Mouse (Mus musculus): Measurements from ENCODE around the gene Rdh1. TPM values are rescaled to one million over a fixed set of nuclear protein-coding genes. Genes with fewer than 3 reads are reported as not detected.
A peak's percentile ranks its signal among the peaks of the same experiment; 100 is the strongest.

Rdh1 gene
- polyA plus RNA-seq, 1 experiment from 2014 or later = 0.12 TPM

DNA sequence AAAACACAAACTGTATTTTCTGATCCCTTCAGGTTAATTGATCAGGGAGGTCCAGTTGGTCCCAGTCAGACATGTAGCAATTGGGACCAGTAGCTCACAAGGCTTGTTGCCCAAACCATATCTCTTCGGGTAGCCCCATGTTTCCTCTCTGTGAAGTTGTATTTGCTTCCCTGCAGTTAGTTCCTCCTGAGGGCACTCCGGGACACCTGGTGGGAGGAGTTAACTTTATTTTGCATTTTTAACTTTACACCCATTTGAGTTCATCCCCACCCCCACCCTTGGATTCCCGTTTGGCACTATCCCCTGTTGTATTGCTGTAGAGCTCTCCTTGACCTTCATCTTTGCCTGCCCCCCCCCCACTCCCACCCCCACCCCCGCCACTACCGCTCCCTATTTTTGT is 13.6 kb upstream of the Rdh1 start:
- H3K27ac ChIP-seq (ENCODE audit: low read depth, low read length) = no peak overlapping the region
- no peak overlapping the region for H3K9ac ChIP-seq (ENCODE audit: low read depth, low read length)
- H3K9me3 ChIP-seq (ENCODE audit: control insufficient read depth) = no peaks in the 10 kb centered on the region
- WGBS = 75% methylated on average over 5 of the region's 5 CpGs
- no peak for TF ChIP-seq CTCF (IDR thresholded peaks at IDR 0.05; ENCODE audit: low read depth)
- no peak overlapping the region for H3K4me3 ChIP-seq (ENCODE audit: low read depth, low read length)
- H3K27me3 ChIP-seq (replicated peaks; ENCODE audit: control insufficient read depth, insufficient read depth, low read length) = no peaks in the 10 kb centered on the region
- H3K4me2 ChIP-seq (replicated peaks; ENCODE audit: low read depth) = no peak overlapping the region
- H3K4me1 ChIP-seq (replicated peaks; ENCODE audit: control insufficient read depth, insufficient read depth, low read length) = 0 out of 2 replicates have a peak, but pooled peaks cover 8% of the 10 kb centered on the region
- peaks cover 58% of the 10 kb centered on the region for H3K36me3 ChIP-seq (ENCODE audit: control insufficient read depth, insufficient read depth)
- ATAC-seq = no peak

DNA sequence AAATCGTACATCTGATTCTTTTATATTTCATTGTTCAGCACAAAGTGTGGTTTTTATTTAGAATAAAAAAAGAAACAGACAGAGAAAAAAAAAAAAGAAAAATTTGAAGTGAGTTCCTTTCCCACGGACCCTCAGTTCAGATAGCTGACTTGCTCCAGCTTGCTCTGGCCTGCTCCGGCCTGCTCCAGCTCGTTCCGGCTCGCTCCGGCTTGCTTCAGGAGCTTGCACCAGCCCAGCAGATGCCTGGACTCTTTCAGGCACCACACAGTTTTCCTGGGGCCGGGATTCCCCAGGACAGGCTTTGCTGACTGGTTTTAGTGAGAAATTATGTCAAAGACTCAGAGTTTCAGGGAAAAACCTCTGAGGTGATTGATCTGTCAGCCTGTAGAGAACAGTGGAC is 12.3 kb upstream of the Rdh1 start:
- no peaks in the 10 kb centered on the region for H3K9me3 ChIP-seq (ENCODE audit: control insufficient read depth)
- H3K27ac ChIP-seq (ENCODE audit: low read depth, low read length) = no peak overlapping the region
- 91% methylated on average over 8 of the region's 8 CpGs for WGBS
- peaks cover 46% of the 10 kb centered on the region for H3K36me3 ChIP-seq (ENCODE audit: control insufficient read depth, insufficient read depth)
- no peaks in the 10 kb centered on the region for H3K27me3 ChIP-seq (replicated peaks; ENCODE audit: control insufficient read depth, insufficient read depth, low read length)
- H3K4me3 ChIP-seq (ENCODE audit: low read depth, low read length) = no peak overlapping the region
- H3K4me2 ChIP-seq (replicated peaks; ENCODE audit: low read depth) = no peak overlapping the region
- 0 out of 2 replicates have a peak, but pooled peaks cover 8% of the 10 kb centered on the region for H3K4me1 ChIP-seq (replicated peaks; ENCODE audit: control insufficient read depth, insufficient read depth, low read length)
- ATAC-seq = no peak
- no peak overlapping the region for H3K9ac ChIP-seq (ENCODE audit: low read depth, low read length)
- TF ChIP-seq CTCF (IDR thresholded peaks at IDR 0.05; ENCODE audit: low read depth) = no peak

DNA sequence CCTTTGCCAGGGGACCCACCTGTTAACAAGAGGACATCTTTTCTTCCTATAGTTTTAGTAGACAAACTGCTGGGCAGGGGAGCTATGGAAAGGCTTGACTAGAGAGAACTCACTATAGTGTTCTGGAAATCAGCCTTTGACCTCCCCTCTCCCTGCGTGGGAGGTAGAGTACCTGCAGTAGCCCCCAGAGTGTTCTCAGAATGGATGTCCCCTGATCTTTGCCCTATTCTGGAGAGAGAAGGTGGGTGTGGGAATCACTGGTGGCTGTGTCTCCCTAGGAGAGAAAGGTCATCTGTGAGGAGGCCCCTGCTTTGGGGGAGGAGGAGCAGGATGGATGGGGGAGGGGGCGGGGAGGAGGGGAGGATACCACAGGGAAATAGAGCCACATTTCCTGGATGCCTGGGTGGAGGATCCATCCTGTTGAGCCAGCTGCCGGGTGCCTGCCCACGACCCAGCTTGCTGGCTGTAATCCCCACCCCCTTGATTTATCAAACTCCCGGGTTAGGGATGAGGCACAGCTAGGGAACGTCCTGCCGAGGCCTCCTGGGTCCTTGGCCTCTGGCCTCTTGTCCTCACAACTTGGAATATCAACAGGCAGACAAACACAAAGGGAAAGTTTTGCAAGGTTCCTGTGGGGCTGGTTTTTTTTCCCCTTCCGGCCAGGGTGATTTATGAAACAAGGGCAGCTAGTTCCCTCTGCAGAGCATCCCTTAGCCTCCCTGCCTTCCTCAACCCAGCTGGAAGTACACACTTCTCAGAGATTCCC is 10.5 kb upstream of the Rdh1 start:
- H3K27ac ChIP-seq (ENCODE audit: low read depth, low read length) = no peak overlapping the region
- H3K4me1 ChIP-seq (replicated peaks; ENCODE audit: control insufficient read depth, insufficient read depth, low read length) = 0 out of 2 replicates have a peak, but pooled peaks cover 8% of the 10 kb centered on the region
- WGBS = 11% methylated on average over 8 of the region's 8 CpGs
- ATAC-seq = 0 out of 2 replicates have a peak, but pooled peaks have one; percentile 4
- no peak overlapping the region for H3K4me2 ChIP-seq (replicated peaks; ENCODE audit: low read depth)
- H3K9ac ChIP-seq (ENCODE audit: low read depth, low read length) = no peak overlapping the region
- no peaks in the 10 kb centered on the region for H3K9me3 ChIP-seq (ENCODE audit: control insufficient read depth)
- TF ChIP-seq CTCF (IDR thresholded peaks at IDR 0.05; ENCODE audit: low read depth) = no peak
- no peaks in the 10 kb centered on the region for H3K27me3 ChIP-seq (replicated peaks; ENCODE audit: control insufficient read depth, insufficient read depth, low read length)
- H3K4me3 ChIP-seq (ENCODE audit: low read depth, low read length) = no peak overlapping the region
- peaks cover 28% of the 10 kb centered on the region for H3K36me3 ChIP-seq (ENCODE audit: control insufficient read depth, insufficient read depth)

DNA sequence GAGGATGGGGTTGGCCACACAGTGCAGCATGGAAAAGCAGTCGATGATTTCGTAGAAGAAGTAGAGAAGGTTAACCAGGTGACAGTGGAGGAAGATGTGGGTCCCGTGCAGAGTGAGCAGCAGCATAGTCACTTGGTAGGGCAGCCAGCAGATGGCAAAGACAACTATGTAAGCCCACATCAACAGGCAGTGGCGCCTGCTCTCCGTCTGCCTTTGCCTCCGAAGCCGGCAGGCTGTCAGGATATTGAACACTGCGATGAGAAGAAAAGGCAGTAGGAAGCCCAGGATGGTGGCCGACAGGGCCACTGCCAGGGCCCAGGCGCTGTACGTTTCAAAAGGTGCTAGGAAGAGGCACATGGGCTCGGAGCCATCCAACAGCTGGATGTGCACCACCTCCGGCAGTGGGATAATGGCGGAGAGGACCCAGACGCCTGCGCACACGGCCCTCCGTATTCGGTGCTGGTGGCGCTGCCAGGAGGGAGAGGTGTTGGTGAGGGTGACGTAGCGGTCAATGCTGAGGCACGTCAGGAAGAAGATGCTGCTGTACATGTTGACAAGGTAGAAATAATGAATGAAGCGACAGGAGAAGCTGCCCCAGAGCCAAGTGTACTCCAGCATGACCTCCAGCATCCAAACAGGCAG is 9.3 kb upstream of the Rdh1 start:
- Histone ChIP-seq H3K27ac (ENCODE audit: low read depth, low read length) (no peak overlapping the region), H3K4me1 (replicated peaks; ENCODE audit: control insufficient read depth, insufficient read depth, low read length) (0 out of 2 replicates have a peak, but pooled peaks cover 8% of the 10 kb centered on the region), H3K4me2 (replicated peaks; ENCODE audit: low read depth) (peak overlapping the region; percentile 32; the same call in 1 of the 2 replicates), H3K9me3 (ENCODE audit: control insufficient read depth) (no peaks in the 10 kb centered on the region), H3K36me3 (ENCODE audit: control insufficient read depth, insufficient read depth) (peaks cover 18% of the 10 kb centered on the region), H3K4me3 (ENCODE audit: low read depth, low read length) (no peak overlapping the region), H3K9ac (ENCODE audit: low read depth, low read length) (no peak overlapping the region), H3K27me3 (replicated peaks; ENCODE audit: control insufficient read depth, insufficient read depth, low read length) (no peaks in the 10 kb centered on the region)
- ATAC-seq = no peak
- no peak for TF ChIP-seq CTCF (IDR thresholded peaks at IDR 0.05; ENCODE audit: low read depth)
- WGBS = 62% methylated on average over 24 of the region's 24 CpGs

DNA sequence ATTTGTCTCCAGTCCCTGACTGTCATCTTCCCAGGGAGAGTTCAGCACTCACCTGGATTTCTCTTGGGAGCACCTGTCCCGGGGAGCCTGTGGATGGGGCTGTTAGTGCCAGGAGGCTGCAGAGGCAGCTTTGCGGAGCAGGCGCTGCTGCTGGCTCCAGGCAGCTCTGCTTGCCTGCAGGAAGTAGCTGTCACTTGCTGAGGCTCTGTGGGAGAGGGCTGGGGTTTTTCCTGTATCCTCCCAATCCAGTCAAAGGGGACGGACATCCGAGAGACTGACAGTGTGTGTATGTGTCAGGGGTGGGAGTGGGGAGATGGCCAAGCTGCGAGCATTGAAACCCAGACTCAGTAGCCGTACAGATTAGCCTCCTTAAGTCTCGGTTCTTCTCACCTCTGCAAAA is 8.0 kb upstream of the Rdh1 start, which contains the start of gene Gpr182:
Gene Gpr182, minus strand, starts transcription at position 185 of the 400 bp plus-strand sequence.
- no peak within 1 kb of the TSS for H3K4me3 ChIP-seq (ENCODE audit: low read depth, low read length)
- no peak within 1 kb of the TSS for H3K9ac ChIP-seq (ENCODE audit: low read depth, low read length)
- H3K4me2 ChIP-seq (replicated peaks; ENCODE audit: low read depth) = 0 out of 2 replicates have a peak within 1 kb of the TSS, but pooled peaks have one; percentile 32
- peaks cover 14% of the 10 kb centered on the region for H3K36me3 ChIP-seq (ENCODE audit: control insufficient read depth, insufficient read depth)
- H3K4me1 ChIP-seq (replicated peaks; ENCODE audit: control insufficient read depth, insufficient read depth, low read length) = peaks cover 8% of the 10 kb centered on the region; the same call in 1 of the 2 replicates
- H3K27ac ChIP-seq (ENCODE audit: low read depth, low read length) = no peak within 1 kb of the TSS
- TF ChIP-seq CTCF (IDR thresholded peaks at IDR 0.05; ENCODE audit: low read depth) = no peak
- 57% methylated on average over 8 of the region's 8 CpGs for WGBS
- no peak for ATAC-seq
- no peaks in the 10 kb centered on the region for H3K9me3 ChIP-seq (ENCODE audit: control insufficient read depth)
- H3K27me3 ChIP-seq (replicated peaks; ENCODE audit: control insufficient read depth, insufficient read depth, low read length) = no peaks in the 10 kb centered on the region

DNA sequence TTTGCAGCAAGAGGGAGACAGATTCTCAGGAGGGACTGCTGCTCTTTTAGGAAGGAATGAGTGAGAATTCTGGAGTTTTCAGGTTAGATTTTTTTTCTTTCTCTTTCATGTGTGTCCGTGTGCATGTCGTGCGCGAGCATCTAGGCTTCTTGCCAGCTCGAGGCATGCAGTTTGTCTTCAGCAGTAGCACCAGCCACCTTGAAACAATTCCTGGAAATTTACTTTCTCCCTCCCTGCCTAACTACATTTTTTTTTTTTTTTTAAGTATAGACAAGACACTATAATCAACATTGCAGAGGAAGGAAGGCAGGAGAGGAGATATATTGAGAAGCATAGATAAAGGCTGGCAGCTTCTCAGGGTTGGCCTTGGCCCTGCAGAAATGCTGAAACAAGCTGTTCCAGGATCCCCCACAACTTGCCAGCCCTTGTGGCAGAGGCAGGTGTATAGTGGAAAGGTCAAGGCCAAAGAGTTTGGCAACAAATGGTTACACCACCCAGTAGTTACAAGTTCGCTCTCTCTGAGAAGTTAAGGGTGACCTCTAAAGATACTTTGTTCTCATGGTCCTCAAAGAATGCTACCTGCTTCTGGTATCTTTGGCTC is 4.9 kb upstream of the Rdh1 start:
- no peak overlapping the region for H3K4me3 ChIP-seq (ENCODE audit: low read depth, low read length)
- ATAC-seq = no peak
- H3K4me2 ChIP-seq (replicated peaks; ENCODE audit: low read depth) = no peak overlapping the region
- no peaks in the 10 kb centered on the region for H3K9me3 ChIP-seq (ENCODE audit: control insufficient read depth)
- no peak overlapping the region for H3K9ac ChIP-seq (ENCODE audit: low read depth, low read length)
- 71% methylated on average over 6 of the region's 6 CpGs for WGBS
- H3K27me3 ChIP-seq (replicated peaks; ENCODE audit: control insufficient read depth, insufficient read depth, low read length) = no peaks in the 10 kb centered on the region
- H3K4me1 ChIP-seq (replicated peaks; ENCODE audit: control insufficient read depth, insufficient read depth, low read length) = no peaks in the 10 kb centered on the region; the same call in 1 of the 2 replicates
- TF ChIP-seq CTCF (IDR thresholded peaks at IDR 0.05; ENCODE audit: low read depth) = no peak
- no peaks in the 10 kb centered on the region for H3K36me3 ChIP-seq (ENCODE audit: control insufficient read depth, insufficient read depth)
- no peak overlapping the region for H3K27ac ChIP-seq (ENCODE audit: low read depth, low read length)

Data from intestine, postnatal 0 days (tissue).